Mouse (Mus musculus): ENCODE results near the gene Slamf6. TPM values are rescaled to one million over a fixed set of nuclear protein-coding genes. Genes with fewer than 3 reads are reported as not detected.

The Slamf6 gene
- polyA plus RNA-seq, 1 experiment from 2014 or later, result not detected

DNA sequence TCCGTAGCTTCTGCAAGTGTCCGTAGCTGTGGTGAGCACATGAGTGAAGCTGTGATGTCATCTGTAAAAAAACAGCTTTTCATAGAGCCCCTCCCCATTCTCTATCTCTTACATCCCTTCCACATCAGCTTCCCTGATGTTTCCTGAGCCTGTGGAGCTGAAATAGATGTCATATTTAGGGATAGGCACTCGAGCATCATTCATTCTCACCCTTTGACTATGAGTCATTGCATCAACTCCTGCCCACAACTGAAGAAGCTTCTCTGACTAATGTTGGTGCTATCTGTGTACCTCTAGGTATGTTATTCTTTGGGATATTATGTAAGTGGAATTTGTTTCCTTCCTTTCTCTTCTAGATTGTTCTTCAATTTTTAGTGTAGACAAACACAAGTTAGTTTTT is 7.6 kb downstream of the Slamf6 start:
- Histone ChIP-seq H3K4me2 (no peak overlapping the region), H3K27ac (no peak overlapping the region), H3K4me3 (no peak overlapping the region), H3K9ac (no peak overlapping the region), H3K36me3 (no peaks in the 10 kb centered on the region), H3K9me3 (no peaks in the 10 kb centered on the region), H3K4me1 (no peaks in the 10 kb centered on the region), H3K27me3 (no peaks in the 10 kb centered on the region)
- 81% methylated on average over 3 of the region's 3 CpGs for WGBS
- no peak for ATAC-seq (ENCODE audit: insufficient number of reproducible peaks, low FRiP score, low TSS enrichment, low read depth)

DNA sequence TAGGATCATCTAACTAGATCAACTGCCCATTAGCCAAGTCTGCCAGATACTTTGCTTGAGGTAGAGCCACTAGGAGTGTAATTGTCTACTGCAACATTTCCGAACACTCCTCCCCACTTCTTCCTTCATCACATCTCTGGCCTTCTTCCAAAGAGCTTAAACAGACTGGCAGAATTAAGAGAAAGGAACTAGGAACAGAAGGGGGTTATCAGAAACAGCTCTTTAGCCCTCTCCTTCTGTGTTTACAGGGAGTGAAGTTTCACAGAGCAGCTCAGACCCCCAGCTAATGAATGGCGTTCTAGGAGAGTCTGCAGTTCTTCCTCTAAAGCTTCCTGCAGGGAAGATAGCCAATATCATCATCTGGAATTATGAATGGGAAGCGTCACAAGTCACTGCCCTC is 16.5 kb downstream of the Slamf6 start:
- no peaks in the 10 kb centered on the region for H3K9me3 ChIP-seq
- no peak for ATAC-seq (ENCODE audit: insufficient number of reproducible peaks, low FRiP score, low TSS enrichment, low read depth)
- no peak overlapping the region for H3K27ac ChIP-seq
- no peak overlapping the region for H3K9ac ChIP-seq
- no peak overlapping the region for H3K4me2 ChIP-seq
- H3K27me3 ChIP-seq, result no peaks in the 10 kb centered on the region
- no peaks in the 10 kb centered on the region for H3K36me3 ChIP-seq
- 45% methylated on average over 3 of the region's 3 CpGs for WGBS
- no peaks in the 10 kb centered on the region for H3K4me1 ChIP-seq
- H3K4me3 ChIP-seq, result no peak overlapping the region

DNA sequence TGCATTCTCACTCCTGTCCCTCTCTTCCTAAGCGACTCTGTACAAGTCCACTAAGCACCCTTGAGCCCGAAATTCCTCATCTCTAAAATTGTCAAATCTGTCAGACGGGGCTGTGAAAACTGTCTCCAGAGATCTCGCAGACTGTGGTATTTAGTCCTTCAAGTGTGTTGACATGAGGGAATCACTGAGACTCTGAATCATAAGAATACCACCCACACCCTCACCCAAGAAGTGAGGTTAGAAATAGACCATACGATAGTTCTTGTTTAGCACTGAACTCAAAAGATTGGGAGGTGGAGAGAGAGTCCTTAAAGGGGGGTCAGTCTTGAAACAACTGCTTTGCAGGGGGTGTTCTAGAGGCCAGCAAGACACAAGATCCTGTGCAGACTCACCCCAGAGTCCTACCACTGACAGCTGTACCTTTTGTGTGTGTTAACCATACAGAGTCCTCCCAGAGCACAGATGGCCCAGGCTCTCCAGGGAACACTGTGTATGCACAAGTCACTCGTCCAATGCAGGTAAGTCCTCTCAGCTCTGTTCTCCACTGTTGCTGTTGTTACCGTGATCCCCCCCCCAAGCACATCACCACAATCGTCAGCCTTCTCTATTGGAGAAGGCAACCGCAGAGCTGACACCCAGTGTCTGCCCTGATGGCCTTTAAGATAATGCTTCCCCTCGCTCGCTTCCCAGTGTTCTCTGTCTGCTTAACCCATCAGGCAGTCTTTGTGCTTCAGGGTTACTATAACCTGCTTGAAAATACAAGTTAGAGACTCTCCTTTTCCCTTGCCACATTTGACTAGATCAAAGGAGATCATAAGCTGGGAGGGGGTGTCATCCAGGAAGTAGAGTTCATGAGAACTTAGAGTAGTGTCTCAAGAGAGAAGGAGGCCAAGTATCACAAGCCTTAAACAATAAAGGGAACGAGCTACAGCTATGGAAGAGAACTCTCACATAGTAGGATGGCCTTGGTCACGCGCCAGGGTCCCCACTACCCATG is 21.9 kb downstream of the Slamf6 start:
- 81% methylated on average over 14 of the region's 14 CpGs for WGBS

DNA sequence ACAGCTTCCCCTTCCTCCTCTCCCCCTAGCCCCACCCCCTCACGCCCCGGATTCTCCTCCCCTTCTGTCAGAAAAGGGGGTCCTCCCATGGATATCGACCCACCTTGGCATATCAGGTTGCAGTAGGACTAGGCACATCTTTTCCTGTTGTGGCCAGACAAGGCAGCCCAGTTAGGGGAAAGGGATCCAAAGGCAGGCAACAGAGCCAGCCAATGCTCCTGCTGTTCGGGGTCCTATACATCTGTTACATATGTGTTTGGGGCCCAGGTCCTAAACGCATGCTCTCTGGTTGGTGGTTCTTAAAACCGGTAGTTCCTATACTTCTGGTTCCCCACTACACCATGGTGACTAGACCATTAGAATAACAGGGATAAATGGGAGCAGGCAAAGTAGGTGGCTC is 23.3 kb downstream of the Slamf6 start:
- Histone ChIP-seq H3K9me3 (no peaks in the 10 kb centered on the region), H3K9ac (no peak overlapping the region), H3K27ac (no peak overlapping the region), H3K4me3 (no peak overlapping the region), H3K4me2 (no peak overlapping the region), H3K4me1 (no peaks in the 10 kb centered on the region), H3K36me3 (no peaks in the 10 kb centered on the region), H3K27me3 (no peaks in the 10 kb centered on the region)
- ATAC-seq (ENCODE audit: insufficient number of reproducible peaks, low FRiP score, low TSS enrichment, low read depth), result no peak
- 66% methylated on average over 6 of the region's 6 CpGs for WGBS

More for the DNA sequence above, 21.9 kb downstream of the Slamf6 start:
- Histone ChIP-seq H3K27me3 (no peaks in the 10 kb centered on the region), H3K9me3 (no peaks in the 10 kb centered on the region), H3K4me3 (no peak overlapping the region), H3K9ac (no peak overlapping the region), H3K4me1 (no peaks in the 10 kb centered on the region), H3K4me2 (no peak overlapping the region), H3K36me3 (no peaks in the 10 kb centered on the region), H3K27ac (no peak overlapping the region)
- ATAC-seq (ENCODE audit: insufficient number of reproducible peaks, low FRiP score, low TSS enrichment, low read depth), result no peak; the same call in 1 of the 2 replicates

DNA sequence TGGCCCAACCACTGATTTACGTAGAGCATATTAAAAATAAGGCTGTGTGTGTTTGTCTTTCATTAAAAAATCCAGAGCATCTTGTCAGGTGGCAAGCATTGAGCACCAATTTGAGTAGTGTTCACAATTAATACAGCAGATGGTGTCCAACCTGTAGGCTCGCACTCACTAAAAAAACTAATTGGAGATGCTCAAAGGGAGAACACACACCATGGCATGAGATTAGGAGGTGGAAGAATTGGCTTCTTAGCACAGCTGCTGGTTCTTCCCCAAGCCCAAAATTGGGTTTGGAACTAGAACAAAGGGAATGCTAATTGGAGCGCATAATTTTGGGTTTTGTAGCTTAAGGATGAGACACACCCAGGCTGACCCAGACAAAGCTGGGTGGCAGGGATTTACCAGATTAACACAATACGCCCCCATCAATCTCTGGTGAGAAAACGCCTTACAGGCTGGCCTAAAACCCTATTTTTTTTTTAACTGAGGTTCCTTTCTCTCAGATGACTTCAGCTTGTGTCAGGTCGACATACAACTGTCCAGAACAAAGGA is 29.2 kb downstream of the Slamf6 start:
- WGBS, result 76% methylated on average over 6 of the region's 6 CpGs
- H3K4me1 ChIP-seq, result no peaks in the 10 kb centered on the region
- H3K27ac ChIP-seq, result no peak overlapping the region
- H3K4me3 ChIP-seq, result no peak overlapping the region
- H3K9ac ChIP-seq, result no peak overlapping the region
- no peaks in the 10 kb centered on the region for H3K27me3 ChIP-seq
- H3K36me3 ChIP-seq, result no peaks in the 10 kb centered on the region
- no peak overlapping the region for H3K4me2 ChIP-seq
- no peaks in the 10 kb centered on the region for H3K9me3 ChIP-seq
- no peak for ATAC-seq (ENCODE audit: insufficient number of reproducible peaks, low FRiP score, low TSS enrichment, low read depth)

DNA sequence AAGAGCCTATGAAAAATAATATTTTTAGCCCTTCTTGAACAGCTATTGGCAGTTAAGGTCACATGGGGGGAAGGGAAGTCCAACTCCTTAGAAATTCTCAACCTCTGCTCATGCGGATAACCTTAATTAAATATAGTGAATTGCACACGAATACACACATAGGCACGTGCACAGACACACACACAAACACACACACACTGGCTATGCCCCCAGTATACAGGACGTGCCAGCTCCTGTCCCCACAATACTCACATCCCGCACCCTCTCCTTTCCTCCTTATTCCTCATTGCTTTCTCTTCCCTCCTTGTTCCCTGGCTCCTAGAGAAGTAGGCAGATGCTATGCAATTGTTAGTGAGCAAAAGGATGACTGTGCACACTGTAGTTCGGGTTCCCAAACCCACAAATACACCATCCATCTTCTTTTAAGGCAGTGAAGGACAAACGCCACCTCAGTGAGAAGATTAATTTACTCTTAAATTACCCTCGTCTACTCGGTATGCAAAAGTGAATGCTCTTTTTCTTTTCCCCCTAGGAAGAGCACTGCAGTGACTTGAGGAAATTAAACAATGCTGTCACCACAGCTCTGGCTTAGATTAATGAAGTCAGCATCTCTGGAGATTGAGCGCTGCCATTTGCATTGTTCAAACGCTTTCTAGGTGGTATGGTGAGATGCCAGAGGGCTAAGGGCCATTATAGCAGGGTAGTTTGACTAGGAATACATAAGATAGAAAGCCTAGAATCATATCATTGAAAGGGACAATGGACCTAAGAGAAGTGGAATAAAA is 31.0 kb downstream of the Slamf6 start:
- no peaks in the 10 kb centered on the region for H3K36me3 ChIP-seq
- H3K9ac ChIP-seq, result no peak overlapping the region
- no peaks in the 10 kb centered on the region for H3K4me1 ChIP-seq
- no peak overlapping the region for H3K27ac ChIP-seq
- H3K9me3 ChIP-seq, result no peaks in the 10 kb centered on the region
- ATAC-seq (ENCODE audit: insufficient number of reproducible peaks, low FRiP score, low TSS enrichment, low read depth), result no peak
- no peak overlapping the region for H3K4me3 ChIP-seq
- WGBS, result 74% methylated on average over 11 of the region's 11 CpGs
- no peak overlapping the region for H3K4me2 ChIP-seq
- H3K27me3 ChIP-seq, result no peaks in the 10 kb centered on the region

DNA sequence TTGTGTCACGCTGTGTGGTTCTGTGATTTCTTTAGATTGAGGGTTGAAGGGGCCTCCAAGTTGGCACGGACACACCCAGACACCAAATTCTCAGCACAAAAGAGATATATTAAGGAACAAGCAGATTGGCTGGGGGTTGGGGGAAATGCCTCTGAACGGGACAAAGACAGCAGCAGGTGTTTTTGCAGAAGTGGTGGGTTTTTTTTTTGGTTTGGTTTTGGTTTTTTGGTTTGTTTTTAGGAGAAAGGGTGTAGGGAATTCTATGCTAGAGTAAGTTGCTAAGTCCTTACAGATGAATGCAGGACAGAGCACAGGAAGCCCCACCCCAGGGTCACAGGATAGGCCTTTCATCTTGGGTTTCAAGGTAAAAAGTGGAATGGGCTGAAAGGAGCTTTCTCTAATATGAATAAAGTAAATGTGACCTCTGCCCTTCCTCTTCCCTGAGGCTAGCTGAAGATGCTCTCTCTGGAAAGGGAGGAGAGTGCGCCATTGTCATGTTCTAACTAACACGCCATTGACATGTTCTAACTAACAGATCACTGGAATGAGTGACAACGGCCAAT is 31.7 kb downstream of the Slamf6 start:
- H3K36me3 ChIP-seq, result no peaks in the 10 kb centered on the region
- no peak overlapping the region for H3K4me2 ChIP-seq
- H3K27ac ChIP-seq, result no peak overlapping the region
- WGBS, result 81% methylated on average over 6 of the region's 6 CpGs
- no peaks in the 10 kb centered on the region for H3K4me1 ChIP-seq
- no peaks in the 10 kb centered on the region for H3K27me3 ChIP-seq
- no peak for ATAC-seq (ENCODE audit: insufficient number of reproducible peaks, low FRiP score, low TSS enrichment, low read depth)
- no peaks in the 10 kb centered on the region for H3K9me3 ChIP-seq
- H3K4me3 ChIP-seq, result no peak overlapping the region
- no peak overlapping the region for H3K9ac ChIP-seq

DNA sequence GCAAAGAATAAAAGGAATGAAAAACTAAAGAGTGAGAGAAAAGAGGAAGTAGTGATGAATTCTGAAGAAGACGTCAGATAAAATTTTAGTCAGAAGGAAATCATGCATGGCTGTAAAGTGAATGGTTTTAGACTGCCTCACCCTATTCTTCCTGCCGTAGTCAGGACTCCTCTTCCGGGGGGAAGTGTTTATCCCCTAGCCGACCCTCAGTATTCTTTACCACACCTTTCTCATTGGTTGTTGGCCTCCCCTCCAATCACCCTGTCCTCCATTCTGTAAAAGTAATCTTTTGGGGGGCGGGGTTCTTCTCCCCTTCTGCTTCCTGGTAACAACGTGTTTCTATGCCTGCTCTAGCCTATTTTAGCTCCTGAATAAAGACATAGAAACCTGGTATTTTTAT is 37.8 kb downstream of the Slamf6 start:
- ATAC-seq (ENCODE audit: insufficient number of reproducible peaks, low FRiP score, low TSS enrichment, low read depth), result no peak
- Histone ChIP-seq H3K9ac (no peak overlapping the region), H3K4me2 (no peak overlapping the region), H3K4me1 (no peaks in the 10 kb centered on the region), H3K27ac (no peak overlapping the region), H3K4me3 (no peak overlapping the region), H3K36me3 (no peaks in the 10 kb centered on the region), H3K27me3 (no peaks in the 10 kb centered on the region), H3K9me3 (no peaks in the 10 kb centered on the region)
- 62% methylated on average over 6 of the region's 6 CpGs for WGBS

DNA sequence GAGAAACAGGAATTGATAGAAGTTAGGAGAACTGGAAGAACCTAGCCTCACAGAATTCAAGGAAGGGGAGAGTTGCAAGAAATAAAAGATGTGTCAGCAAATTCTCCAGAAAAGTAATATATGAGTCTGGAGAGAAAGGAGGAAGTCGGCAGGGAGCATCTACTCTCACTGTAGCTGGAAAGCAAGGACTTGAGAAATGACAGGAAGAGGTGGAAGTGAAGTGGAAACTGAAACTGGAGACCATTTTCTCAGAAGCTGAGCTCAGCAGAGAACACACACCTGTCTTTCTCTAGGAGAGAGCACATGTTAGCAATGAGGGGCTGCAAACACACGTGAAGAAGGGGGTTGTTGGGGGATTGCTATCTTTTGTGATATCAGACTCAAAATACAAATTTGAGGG is 40.1 kb downstream of the Slamf6 start:
- 62% methylated on average over 2 of the region's 2 CpGs for WGBS
- Histone ChIP-seq H3K9me3 (no peaks in the 10 kb centered on the region), H3K36me3 (no peaks in the 10 kb centered on the region), H3K4me1 (no peaks in the 10 kb centered on the region), H3K27ac (no peak overlapping the region), H3K27me3 (no peaks in the 10 kb centered on the region), H3K9ac (no peak overlapping the region), H3K4me3 (no peak overlapping the region), H3K4me2 (no peak overlapping the region)
- ATAC-seq (ENCODE audit: insufficient number of reproducible peaks, low FRiP score, low TSS enrichment, low read depth), result no peak

DNA sequence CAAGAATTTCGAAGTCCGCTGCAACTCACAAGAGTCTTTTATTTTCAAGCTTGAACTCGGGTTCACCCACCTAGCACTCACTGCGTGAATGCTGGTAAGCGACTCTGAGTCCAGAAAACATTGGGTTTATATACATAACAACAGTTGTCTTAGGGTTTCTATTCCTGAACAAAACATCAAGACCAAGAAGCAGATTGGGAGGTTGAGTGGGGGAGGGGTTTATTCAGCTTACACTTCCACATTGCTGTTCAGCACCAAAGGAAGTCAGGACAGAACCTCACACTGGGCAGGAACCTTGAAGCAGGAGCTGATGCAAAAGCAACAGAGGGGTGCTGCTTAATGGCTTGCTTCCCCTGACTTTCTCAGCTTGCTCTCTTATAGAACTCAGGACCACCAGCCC is 43.4 kb downstream of the Slamf6 start:
- H3K9me3 ChIP-seq, result no peaks in the 10 kb centered on the region
- H3K27me3 ChIP-seq, result no peaks in the 10 kb centered on the region
- no peak overlapping the region for H3K9ac ChIP-seq
- no peak overlapping the region for H3K4me3 ChIP-seq
- no peaks in the 10 kb centered on the region for H3K4me1 ChIP-seq
- no peak for ATAC-seq (ENCODE audit: insufficient number of reproducible peaks, low FRiP score, low TSS enrichment, low read depth)
- WGBS, result 94% methylated on average over 5 of the region's 5 CpGs
- H3K27ac ChIP-seq, result no peak overlapping the region
- no peaks in the 10 kb centered on the region for H3K36me3 ChIP-seq
- H3K4me2 ChIP-seq, result no peak overlapping the region

DNA sequence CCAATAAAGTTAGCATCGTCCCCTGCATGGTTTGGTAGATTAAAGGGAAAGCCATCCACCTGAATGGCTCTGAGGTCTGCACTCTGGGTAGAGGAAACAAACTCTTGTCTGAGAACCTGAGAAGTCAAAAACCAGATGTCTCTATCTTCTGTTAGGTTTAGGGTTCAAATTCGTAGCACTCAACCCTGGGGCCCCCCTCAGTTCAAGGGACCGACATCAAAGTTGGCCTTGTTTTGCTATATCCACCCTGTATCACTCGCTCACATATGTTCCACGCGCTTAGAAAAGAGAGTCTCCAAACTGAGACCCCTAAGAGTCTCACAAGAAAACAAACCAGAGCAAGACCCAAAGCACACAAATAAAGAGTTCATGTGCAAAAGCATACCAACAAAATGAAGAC is 44.4 kb downstream of the Slamf6 start:
- ATAC-seq (ENCODE audit: insufficient number of reproducible peaks, low FRiP score, low TSS enrichment, low read depth), result no peak
- Histone ChIP-seq H3K4me3 (no peak overlapping the region), H3K36me3 (no peaks in the 10 kb centered on the region), H3K9me3 (no peaks in the 10 kb centered on the region), H3K9ac (no peak overlapping the region), H3K27me3 (no peaks in the 10 kb centered on the region), H3K27ac (no peak overlapping the region), H3K4me2 (no peak overlapping the region), H3K4me1 (no peaks in the 10 kb centered on the region)
- WGBS, result 66% methylated on average over 6 of the region's 6 CpGs

DNA sequence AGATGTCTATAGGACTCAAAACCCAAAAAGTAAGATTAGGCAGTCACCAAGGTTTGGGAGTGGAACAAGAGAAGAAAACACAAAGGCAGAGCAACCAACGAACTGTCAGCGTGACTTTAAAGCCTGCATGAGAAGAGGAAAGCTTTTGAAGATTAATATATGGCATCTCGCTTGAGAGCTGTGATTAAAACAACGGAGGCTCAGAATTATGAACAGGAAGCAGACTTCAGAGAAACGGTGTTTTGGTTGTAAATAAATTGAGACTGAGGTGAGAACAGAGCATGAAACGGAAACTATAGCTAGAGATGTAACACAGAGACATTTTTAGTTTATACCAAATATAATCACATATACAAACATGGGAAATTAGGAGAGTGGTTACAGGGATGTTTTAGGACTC is 46.3 kb downstream of the Slamf6 start:
- H3K9ac ChIP-seq, result no peak overlapping the region
- H3K4me3 ChIP-seq, result no peak overlapping the region
- H3K27ac ChIP-seq, result no peak overlapping the region
- H3K36me3 ChIP-seq, result no peaks in the 10 kb centered on the region
- H3K4me1 ChIP-seq, result no peaks in the 10 kb centered on the region
- no peak overlapping the region for H3K4me2 ChIP-seq
- H3K9me3 ChIP-seq, result no peaks in the 10 kb centered on the region
- H3K27me3 ChIP-seq, result no peaks in the 10 kb centered on the region
- ATAC-seq (ENCODE audit: insufficient number of reproducible peaks, low FRiP score, low TSS enrichment, low read depth), result no peak
- 52% methylated on average over 6 of the region's 6 CpGs for WGBS
